Mouse (Mus musculus) liver, adult 2 months (tissue): Measurements from ENCODE around the gene Il27. TPM values are rescaled to one million over a fixed set of nuclear protein-coding genes. Genes with fewer than 3 reads are reported as not detected.

Experiments
- DNase-seq: peaks from one replicate; pipeline ENCODE4 v3.0.0-alpha.2; 2011; ENCODE audit warnings: low read depth, low spot score; ENCODE audit errors: extremely low read depth
- H3K27ac ChIP-seq: fragments of 200-500 bp; replicated peaks from 2 replicates; pipeline ENCODE4 v1.5.1; 2012; ENCODE audit warnings: low read depth, mild to moderate bottlenecking, control low read depth, inconsistent platforms, low read length; ENCODE audit not compliant: insufficient read depth
- H3K27me3 ChIP-seq: fragments of 200-500 bp; 2 replicates; pipeline ENCODE4 v1.6.1; 2012; ENCODE audit warnings: mild to moderate bottlenecking, moderate library complexity, low read length, inconsistent platforms; ENCODE audit not compliant: control insufficient read depth, insufficient read depth
- H3K36me3 ChIP-seq: fragments of 200-500 bp; 2 replicates; pipeline ENCODE4 v1.6.1; 2012; ENCODE audit warnings: low read length, inconsistent platforms; ENCODE audit not compliant: control insufficient read depth, insufficient read depth
- H3K4me1 ChIP-seq: fragments of 200-500 bp; 2 replicates; pipeline ENCODE4 v1.6.1; 2011; ENCODE audit warnings: low read length; ENCODE audit not compliant: control insufficient read depth, insufficient read depth
- H3K4me3 ChIP-seq: fragments of 200-500 bp; 2 replicates; pipeline ENCODE4 v1.5.1; 2011; ENCODE audit warnings: low read depth, mild to moderate bottlenecking, control low read depth, low read length, moderate library complexity; ENCODE audit not compliant: insufficient read depth
- H3K79me2 ChIP-seq: fragments of 200-500 bp; 2 replicates; pipeline ENCODE4 v1.6.1; 2012; ENCODE audit warnings: inconsistent platforms, mild to moderate bottlenecking, low read length, moderate library complexity; ENCODE audit not compliant: control insufficient read depth, insufficient read depth
- H3K9ac ChIP-seq: fragments of 200-500 bp; 2 replicates; pipeline ENCODE4 v1.6.1; 2012; ENCODE audit warnings: low read depth, mild to moderate bottlenecking, control low read depth, inconsistent platforms, low read length
- CTCF ChIP-seq: fragments of 200-500 bp; IDR thresholded peaks from 2 replicates; pipeline ENCODE4 v1.5.1; 2011; ENCODE audit warnings: low read depth, low read length, control low read depth
- POLR2A ChIP-seq: fragments of 200-500 bp; IDR thresholded peaks from 2 replicates; pipeline ENCODE4 v1.6.1; 2011; ENCODE audit warnings: low read length, control low read depth; ENCODE audit not compliant: insufficient read depth; ENCODE audit errors: extremely low read depth
- WGBS: fragments of 180-500 bp; shearing (Covaris S2); methylation state at CpG from one replicate; pipeline ENCODE4 v1.1.7; 2018; 5-methylcytosine and 5-hydroxymethylcytosine counted together
- polyA plus RNA-seq: library from polyadenylated mRNA; depleted of rRNA; stranded (reverse); fragments of >200 nt; gene quantifications from 2 replicates; pipeline ENCODE4 v1.2.3, GENCODE M21; 2012
- total RNA-seq: library from RNA; depleted of rRNA; stranded (reverse); fragments of >200 nt; gene quantifications from 2 replicates; pipeline ENCODE4 v1.2.3, GENCODE M21; 2014

Il27 gene
- total and polyA plus RNA-seq, 2 experiments: 0.31 TPM; not detected in 1

DNA sequence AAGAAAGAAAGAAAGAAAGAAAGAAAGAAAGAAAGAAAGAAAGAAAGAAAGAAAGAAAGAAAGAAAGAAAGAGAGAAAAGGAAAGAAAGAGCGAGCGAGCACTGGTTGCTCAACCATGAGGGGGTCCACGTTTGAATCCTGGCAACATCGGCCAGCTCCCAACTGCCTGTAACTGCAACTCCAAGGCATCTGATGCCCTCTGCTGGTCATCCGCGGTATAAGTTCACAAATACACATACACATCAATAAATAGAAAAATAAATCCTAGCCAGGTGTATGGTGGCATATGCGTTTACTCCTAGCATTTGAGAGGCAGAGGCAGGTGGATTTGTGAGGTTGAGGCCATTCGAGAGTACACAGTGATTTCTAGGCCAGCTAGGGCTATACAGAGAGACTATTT lies 17.8 kb downstream of the Il27 start:
- Histone ChIP-seq H3K27me3 (no peaks in the 10 kb centered on the region), H3K9ac (no peak overlapping the region), H3K4me3 (no peak overlapping the region), H3K36me3 (peaks cover 8% of the 10 kb centered on the region), H3K4me1 (no peaks in the 10 kb centered on the region), H3K79me2 (no peaks in the 10 kb centered on the region), H3K27ac (no peak overlapping the region)
- TF ChIP-seq CTCF (peak; percentile 74), POLR2A (no peak)
- DNase-seq: peak; percentile 41
- 66% methylated on average over 8 of the region's 8 CpGs for WGBS

DNA sequence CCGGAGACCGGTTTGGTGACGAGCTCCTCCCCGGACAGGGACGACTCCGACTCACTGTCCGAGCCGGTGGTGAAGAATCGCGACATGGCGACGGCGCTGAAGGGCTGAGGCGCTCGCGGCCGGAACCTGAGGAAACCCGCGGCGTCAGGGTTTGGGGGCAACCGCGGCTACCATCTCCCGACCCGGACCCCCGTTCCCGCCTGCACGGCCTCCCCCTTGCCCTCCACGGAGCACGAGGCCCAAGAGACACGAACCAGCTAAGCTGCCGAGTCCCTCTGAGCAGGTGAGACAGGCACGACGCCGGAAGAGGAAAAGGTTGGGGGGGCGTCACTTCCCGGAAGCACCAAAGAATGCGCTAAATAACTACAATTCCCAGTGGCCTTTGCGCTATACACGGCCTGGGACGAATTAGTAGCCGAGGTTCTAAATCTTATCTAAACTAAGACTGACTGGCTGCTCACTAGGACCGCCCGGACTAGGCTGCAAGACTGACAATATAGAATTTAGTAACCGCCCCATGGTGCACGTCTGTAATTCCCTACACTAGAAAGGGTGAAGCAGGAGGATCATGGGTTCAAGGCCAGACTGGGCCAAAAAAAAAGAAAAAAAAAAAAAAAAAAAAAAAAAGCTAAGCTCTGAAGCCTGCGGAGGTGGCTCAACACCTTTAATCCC lies 28.5 kb downstream of the Il27 start, which contains the start of gene Eif3c:
Gene Eif3c, minus strand, starts transcription at position 318 of the 672 bp plus-strand sequence.
- Histone ChIP-seq H3K27ac (peak within 1 kb of the TSS; percentile 68), H3K9ac (peak within 1 kb of the TSS; percentile 94), H3K79me2 (peaks cover 11% of the 10 kb centered on the region; the same call in 1 of the 2 replicates), H3K36me3 (peaks cover 31% of the 10 kb centered on the region), H3K4me3 (peak within 1 kb of the TSS; percentile 96), H3K4me1 (peaks cover 7% of the 10 kb centered on the region), H3K27me3 (no peaks in the 10 kb centered on the region)
- under 1% methylated on average over 46 of the region's 46 CpGs for WGBS
- TF ChIP-seq POLR2A (peak; percentile 74), CTCF (no peak)
- peak; percentile 88 for DNase-seq

GRCm38 (mm10) chr7:126565693-126566092 lies 29.0 kb downstream of the Il27 start:
- Histone ChIP-seq H3K4me1 (peaks cover 7% of the 10 kb centered on the region), H3K79me2 (peaks cover 11% of the 10 kb centered on the region; the same call in 1 of the 2 replicates), H3K9ac (peak overlapping the region; percentile 94), H3K27ac (peak overlapping the region; percentile 68; the same call in 1 of the 2 replicates), H3K27me3 (no peaks in the 10 kb centered on the region), H3K36me3 (peaks cover 35% of the 10 kb centered on the region), H3K4me3 (peak overlapping the region; percentile 96)
- TF ChIP-seq CTCF: no peak
- TF ChIP-seq POLR2A: no peak
- DNase-seq: peak; percentile 43
- 0% methylated on average over 28 of the region's 28 CpGs for WGBS

DNA sequence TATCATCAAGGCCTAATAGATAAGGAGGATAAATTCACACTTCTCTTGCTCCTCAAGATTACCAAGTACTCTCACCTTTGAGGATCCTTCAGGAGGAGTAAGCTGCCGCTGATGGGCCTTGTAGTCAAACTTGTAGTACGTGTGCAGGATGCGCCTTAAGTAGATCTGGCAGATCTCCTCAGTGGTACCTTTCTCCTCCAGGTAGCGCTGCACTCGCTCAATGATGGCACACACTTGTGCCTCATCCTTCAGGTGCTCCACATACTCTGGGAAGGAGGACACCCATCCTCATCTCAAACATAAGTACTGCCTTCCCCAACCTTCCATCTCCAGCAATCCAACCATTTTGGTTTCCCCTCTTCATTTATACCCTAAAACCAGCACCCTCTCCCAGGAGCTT lies 38.1 kb downstream of the Il27 start:
- H3K4me1 ChIP-seq: no peaks in the 10 kb centered on the region
- no peaks in the 10 kb centered on the region for H3K79me2 ChIP-seq
- 97% methylated on average over 5 of the region's 5 CpGs for WGBS
- no peaks in the 10 kb centered on the region for H3K27me3 ChIP-seq
- H3K4me3 ChIP-seq: no peak overlapping the region
- H3K27ac ChIP-seq: no peak overlapping the region
- no peak for TF ChIP-seq CTCF
- TF ChIP-seq POLR2A: no peak
- peaks cover 85% of the 10 kb centered on the region for H3K36me3 ChIP-seq
- H3K9ac ChIP-seq: no peak overlapping the region
- DNase-seq: no peak

DNA sequence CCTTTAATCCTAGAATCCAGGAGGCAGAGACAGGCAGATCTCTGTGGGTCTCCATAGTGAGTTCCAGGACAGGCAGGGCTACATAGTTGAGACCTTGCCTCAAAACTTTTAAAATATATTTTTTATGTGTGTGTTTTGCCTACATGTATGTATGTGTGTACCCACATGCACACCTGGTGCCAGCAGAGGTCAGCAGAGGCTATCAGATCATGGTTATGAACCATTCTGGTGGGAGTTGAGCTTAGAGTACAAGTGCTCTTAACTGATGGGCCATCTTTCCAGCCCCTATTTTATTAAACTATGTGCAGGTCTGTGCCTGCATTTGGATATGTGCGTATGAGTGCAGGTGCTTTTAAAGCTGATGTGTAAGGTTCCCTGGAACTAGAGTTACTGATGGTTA lies 39.9 kb downstream of the Il27 start:
- H3K4me1 ChIP-seq: no peaks in the 10 kb centered on the region
- WGBS: 98% methylated on average over 1 of the region's 1 CpGs
- no peaks in the 10 kb centered on the region for H3K79me2 ChIP-seq
- no peak overlapping the region for H3K4me3 ChIP-seq
- DNase-seq: no peak
- TF ChIP-seq CTCF (no peak), POLR2A (no peak)
- H3K27me3 ChIP-seq: no peaks in the 10 kb centered on the region
- H3K9ac ChIP-seq: no peak overlapping the region
- peaks cover 89% of the 10 kb centered on the region for H3K36me3 ChIP-seq
- H3K27ac ChIP-seq: no peak overlapping the region

- Histone ChIP-seq H3K27ac (no peak overlapping the region), H3K9ac (no peak overlapping the region), H3K79me2 (no peaks in the 10 kb centered on the region), H3K4me3 (no peak overlapping the region), H3K36me3 (peaks cover 47% of the 10 kb centered on the region), H3K27me3 (no peaks in the 10 kb centered on the region), H3K4me1 (no peaks in the 10 kb centered on the region)
- no peak for DNase-seq
- WGBS: 93% methylated on average over 2 of the region's 2 CpGs
- TF ChIP-seq CTCF (no peak), POLR2A (no peak)
Measured at GRCm38 (mm10) chr7:126545631-126546030, 49.1 kb downstream of the Il27 start.
